Mouse (Mus musculus) urinary bladder, adult 2 months (tissue): ENCODE results near the gene Hyal3. TPM values are rescaled to one million over a fixed set of nuclear protein-coding genes. Genes with fewer than 3 reads are reported as not detected.
A peak's percentile ranks its signal among the peaks of the same experiment; 100 is the strongest.
"Not testable (repeated sequence)": the region's sequence is repeated elsewhere in the genome, so short reads cannot be mapped to it uniquely, and the experiment has no call there.

Experiments used
- DNase-seq: peaks from one replicate; pipeline ENCODE4 v3.0.0; 2022; ENCODE audit warnings: low spot score
- polyA plus RNA-seq: library from polyadenylated mRNA; depleted of rRNA; stranded (reverse); fragments of >200 nt; gene quantifications from 2 replicates; pipeline ENCODE4 v1.2.3, GENCODE M21; 2012

Hyal3 gene
- polyA plus RNA-seq, 1 experiment, result 0.50 TPM

- DNase-seq, result no peak
These were observed 30.0 kb upstream of the Hyal3 start for GRCm38 (mm10) chr9:107550491-107551116.

GRCm38 (mm10) chr9:107551117-107551889 is 29.3 kb upstream of the Hyal3 start, which contains the start of gene Rassf1:
Rassf1 (plus strand) TSS chr9:107551555.
- no peak for DNase-seq

- DNase-seq, result no peak
These were observed 28.7 kb upstream of the Hyal3 start for GRCm38 (mm10) chr9:107551890-107552355.

GRCm38 (mm10) chr9:107552690-107553393 is 27.8 kb upstream of the Hyal3 start:
- no peak for DNase-seq

GRCm38 (mm10) chr9:107553541-107554318 is 26.9 kb upstream of the Hyal3 start:
- DNase-seq, result no peak

- DNase-seq, result peak; percentile 92
These were observed 26.2 kb upstream of the Hyal3 start for GRCm38 (mm10) chr9:107554319-107554825.

DNA sequence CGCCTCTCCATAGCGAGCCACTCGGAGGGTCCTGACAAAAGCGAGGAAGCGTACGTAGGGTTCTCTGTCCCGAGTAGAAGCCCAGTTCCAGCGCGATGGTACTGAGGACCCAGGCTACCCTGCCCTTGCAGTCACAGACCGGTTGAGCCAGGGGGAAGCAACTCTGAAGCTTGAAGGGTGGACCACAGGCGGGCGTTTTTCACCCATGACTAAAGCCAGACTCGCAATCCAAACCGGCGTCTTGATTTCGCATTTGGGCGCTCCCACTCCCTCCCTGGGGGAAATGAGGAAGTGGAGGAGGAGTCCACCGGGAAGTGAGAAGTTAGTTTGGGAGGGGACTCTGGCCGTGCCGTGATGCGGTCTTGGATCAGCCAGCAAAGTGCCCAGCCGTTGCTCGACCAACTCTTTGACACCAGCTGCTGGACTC is 25.6 kb upstream of the Hyal3 start:
- DNase-seq, result no peak

- DNase-seq, result no peak
These were observed 24.9 kb upstream of the Hyal3 start for GRCm38 (mm10) chr9:107555701-107556100.

DNA sequence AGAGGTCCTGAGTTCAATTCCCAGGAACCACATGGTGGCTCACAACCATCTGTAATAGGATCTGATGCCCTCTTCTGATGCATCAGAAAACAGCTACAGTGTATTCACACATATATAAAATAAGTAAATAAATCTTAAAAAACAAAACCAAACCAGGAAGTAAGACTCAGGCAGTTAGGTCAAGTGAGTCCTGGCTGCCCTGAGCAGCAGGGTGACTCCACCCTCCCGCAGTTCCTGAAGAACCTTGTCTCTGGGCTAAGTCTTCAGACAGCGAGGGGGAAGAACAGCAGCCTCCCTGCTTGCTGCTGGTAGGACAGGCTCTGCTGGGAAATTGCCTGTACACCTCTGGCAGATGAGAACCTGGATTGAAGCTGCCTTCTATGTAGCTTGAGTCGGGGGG is 24.3 kb upstream of the Hyal3 start:
- no peak for DNase-seq

DNA sequence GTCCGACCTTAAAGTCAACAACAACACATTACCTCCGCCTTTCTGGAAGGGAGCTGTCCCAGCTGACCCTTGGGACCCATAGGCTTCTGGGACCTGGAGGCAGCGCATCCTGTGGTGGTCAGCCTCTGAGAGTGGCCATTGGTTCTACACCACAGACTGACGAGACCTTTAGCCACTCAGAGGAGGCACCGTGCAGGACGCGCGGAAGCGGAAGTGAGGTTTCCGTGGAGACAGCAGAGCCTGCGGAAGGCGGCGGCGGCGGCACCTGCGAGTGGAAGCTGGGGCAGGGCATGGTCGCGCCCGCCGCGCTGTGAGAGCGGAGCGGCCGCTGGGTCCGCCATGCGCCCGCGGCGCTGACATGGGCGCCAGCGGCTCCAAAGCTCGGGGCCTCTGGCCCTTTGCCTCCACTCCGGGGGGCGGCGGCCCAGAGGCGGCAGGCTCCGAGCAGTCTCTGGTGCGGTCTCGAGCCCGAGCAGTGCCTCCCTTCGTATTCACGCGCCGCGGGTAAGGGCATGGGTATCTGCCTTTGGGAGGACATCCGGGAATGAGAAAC is 17.5 kb upstream of the Hyal3 start, which contains the start of gene Tusc2:
Gene Tusc2, plus strand, starts transcription at position 227 of the 553 bp plus-strand sequence.
- peak; percentile 81 for DNase-seq

GRCm38 (mm10) chr9:107565556-107565955 is 15.1 kb upstream of the Hyal3 start:
- DNase-seq, result not testable (repeated sequence)

GRCm38 (mm10) chr9:107566041-107566709 is 14.4 kb upstream of the Hyal3 start:
- peak; percentile 74 for DNase-seq

- no peak for DNase-seq
These were observed 13.8 kb upstream of the Hyal3 start for GRCm38 (mm10) chr9:107566855-107567254.

DNA sequence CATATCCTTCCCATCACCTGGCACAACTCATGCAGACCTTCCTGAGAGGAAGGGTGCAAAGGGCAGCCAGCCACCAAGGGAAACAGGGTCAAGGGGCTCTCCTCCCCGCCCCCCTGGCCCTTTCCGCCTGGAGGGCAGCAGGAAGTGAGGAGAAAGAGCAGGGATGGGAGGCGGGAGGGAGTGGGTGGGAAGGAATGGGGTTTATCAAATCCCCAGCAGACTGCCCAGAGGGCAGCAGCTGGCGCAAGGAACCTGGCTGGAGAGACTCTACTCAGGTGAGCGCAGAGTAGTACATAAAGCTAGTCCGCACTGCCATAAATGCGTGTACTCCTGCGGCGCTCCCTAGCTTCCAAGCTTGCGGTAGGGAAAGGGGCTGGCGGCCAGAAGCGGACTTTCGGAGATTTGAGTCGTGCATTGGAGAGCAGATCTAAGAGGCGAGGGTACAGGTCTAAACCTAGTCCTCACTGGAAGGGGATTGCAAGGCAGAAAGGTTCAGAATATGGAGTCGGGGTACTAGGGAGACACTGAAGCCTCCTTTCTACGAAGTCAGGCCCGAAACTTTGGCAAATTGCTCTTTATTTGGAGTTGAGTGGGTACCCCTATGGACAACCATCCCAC is 12.8 kb upstream of the Hyal3 start, which contains the start of gene Hyal2:
Gene Hyal2, plus strand, starts transcription at position 244 of the 618 bp plus-strand sequence.
- DNase-seq, result no peak

DNA sequence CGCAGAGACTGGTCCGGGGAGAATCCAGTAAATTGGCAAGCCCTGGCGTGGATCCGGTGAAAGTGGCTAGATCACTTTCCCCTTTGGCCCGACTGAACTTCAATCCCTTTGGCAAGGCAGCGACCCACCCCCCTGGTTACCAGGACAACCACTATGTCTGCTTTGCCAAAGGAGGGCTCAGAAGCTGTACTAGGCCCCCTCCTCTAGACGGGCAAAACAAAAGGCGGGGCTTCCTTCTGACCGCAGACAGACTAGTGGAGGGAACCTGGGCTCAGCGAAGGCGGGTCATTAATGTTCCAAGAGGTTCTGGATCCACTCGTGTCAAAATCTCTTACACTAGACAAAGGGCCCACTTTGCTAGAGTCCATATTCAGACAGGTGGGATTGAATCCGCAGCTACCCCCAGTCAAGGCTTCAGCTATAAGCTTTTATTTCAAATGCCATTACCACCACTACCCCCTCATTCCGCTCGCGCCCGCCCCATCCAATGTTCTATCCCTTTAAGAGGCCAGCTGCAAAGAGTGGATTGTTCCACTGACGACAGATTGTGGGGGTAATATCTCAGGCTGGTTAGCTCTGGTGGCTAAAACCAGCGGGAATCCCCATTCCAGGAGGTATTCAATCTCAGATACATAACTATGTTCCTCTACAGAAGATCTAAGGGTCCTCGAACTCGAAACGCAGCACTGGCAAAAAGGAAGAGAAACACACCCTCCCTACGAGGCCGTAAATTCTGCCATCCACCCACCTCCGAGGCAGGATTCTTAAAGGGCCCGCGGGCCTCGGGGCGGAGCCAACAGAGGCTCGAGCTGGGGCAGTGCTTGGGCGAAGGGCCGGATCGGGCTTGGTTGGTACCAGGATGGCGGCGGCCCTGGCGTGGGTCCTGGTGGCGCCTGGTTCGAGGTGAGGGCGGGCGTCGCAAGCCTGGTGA is 12.0 kb upstream of the Hyal3 start:
- peak; percentile 79 for DNase-seq

DNA sequence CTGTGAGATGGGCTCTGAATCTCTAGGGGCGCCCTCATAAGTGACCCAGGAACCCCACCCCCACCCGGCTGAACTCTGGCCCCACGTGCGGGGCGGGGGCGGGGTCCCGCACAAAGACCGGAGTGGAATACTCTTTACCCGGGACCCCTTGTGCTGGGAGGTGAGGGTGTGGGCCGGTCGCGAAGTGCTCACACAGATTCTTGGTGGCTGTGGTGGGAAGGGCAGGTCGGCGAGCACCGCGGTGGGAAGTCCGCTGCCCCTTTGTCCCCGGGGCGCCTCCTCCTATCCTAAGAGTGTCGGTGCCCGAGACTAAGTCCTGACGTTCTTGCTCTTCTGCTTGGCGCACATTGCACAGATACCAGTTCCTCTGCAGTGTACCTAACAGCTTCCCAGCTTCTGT is 11.3 kb upstream of the Hyal3 start:
- no peak for DNase-seq

GRCm38 (mm10) chr9:107570016-107570415 is 10.6 kb upstream of the Hyal3 start:
- no peak for DNase-seq

DNA sequence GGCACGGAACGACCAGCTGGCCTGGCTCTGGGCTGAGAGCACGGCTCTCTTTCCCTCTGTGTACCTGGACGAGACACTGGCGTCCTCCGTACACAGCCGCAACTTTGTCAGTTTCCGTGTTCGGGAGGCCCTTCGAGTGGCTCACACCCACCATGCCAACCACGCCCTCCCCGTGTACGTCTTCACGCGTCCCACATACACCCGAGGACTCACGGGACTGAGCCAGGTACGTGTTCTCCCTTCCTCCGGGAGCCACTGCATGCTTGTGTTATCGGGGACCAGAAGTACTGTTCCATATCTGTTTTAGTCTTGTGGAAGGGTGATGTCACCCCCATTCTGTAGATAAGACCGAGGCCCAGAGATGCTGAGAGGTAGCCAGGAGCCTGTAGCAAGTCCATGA is 9.8 kb upstream of the Hyal3 start:
- no peak for DNase-seq
